Mouse (Mus musculus) heart, postnatal 10 days (tissue): ENCODE measurements around the gene Vps9d1. TPM values are rescaled to one million over a fixed set of nuclear protein-coding genes. Genes with fewer than 3 reads are reported as not detected.
"Not testable (repeated sequence)": the region's sequence is repeated elsewhere in the genome, so short reads cannot be mapped to it uniquely, and the experiment has no call there.

Experiments
- DNase-seq, 2 experiments: peaks; one replicate each; pipeline ENCODE4 v3.0.0; 2021
- intact Hi-C: fragments of 180-260 bp; cut with DNase I; formaldehyde crosslinking; loops from one replicate; pipeline ENCODE4 v1.15.1; 2025
- total RNA-seq, 2 experiments: library from RNA; stranded (reverse); gene quantifications; 2 replicates each; pipeline ENCODE4 v1.2.3; 2021

The Vps9d1 gene
- total RNA-seq, 2 experiments from 2014 or later, result 22.9 to 27.0 TPM

GRCm38 (mm10) chr8:123255170-123255569 lies 1.0 kb upstream of the Vps9d1 start:
- intact Hi-C loops, result no loop called here
- DNase-seq, result no peak

- intact Hi-C loops, result loop anchor here (5.0 kb wide), 1 partner anchor 41 kb away; the partner anchor contains the start of genes Chmp1a and Spata33
- DNase-seq, result no peak
These were observed 573 bp downstream of the Vps9d1 start for GRCm38 (mm10) chr8:123253451-123254098.

GRCm38 (mm10) chr8:123252925-123253324 lies 1.2 kb downstream of the Vps9d1 start:
- DNase-seq, result no peak
- intact Hi-C loops, result loop anchor here (5.0 kb wide), 1 partner anchor 41 kb away; the partner anchor contains the start of genes Chmp1a and Spata33

- intact Hi-C loops, result loop anchor here (5.0 kb wide), 1 partner anchor 39 kb away; the partner anchor contains the start of genes Chmp1a and Spata33
- no peak for DNase-seq
These were observed 3.2 kb downstream of the Vps9d1 start for GRCm38 (mm10) chr8:123250940-123251339.

- DNase-seq, result no peak
- intact Hi-C loops, result no loop called here
These were observed 5.6 kb downstream of the Vps9d1 start for GRCm38 (mm10) chr8:123248596-123248995.

GRCm38 (mm10) chr8:123247748-123248147 lies 6.4 kb downstream of the Vps9d1 start:
- intact Hi-C loops, result no loop called here
- no peak for DNase-seq

- intact Hi-C loops, result no loop called here
- DNase-seq, result no peak
These were observed 8.6 kb downstream of the Vps9d1 start for GRCm38 (mm10) chr8:123245543-123245942.

GRCm38 (mm10) chr8:123244382-123244781 lies 9.8 kb downstream of the Vps9d1 start:
- no peak for DNase-seq
- intact Hi-C loops, result no loop called here

- intact Hi-C loops, result no loop called here
- DNase-seq, result no peak
These were observed 11.1 kb downstream of the Vps9d1 start for GRCm38 (mm10) chr8:123243053-123243452.

- intact Hi-C loops, result no loop called here
- DNase-seq, result no peak
These were observed 11.8 kb downstream of the Vps9d1 start for GRCm38 (mm10) chr8:123242107-123242923.

GRCm38 (mm10) chr8:123239398-123239797 lies 14.8 kb downstream of the Vps9d1 start:
- intact Hi-C loops, result no loop called here
- no peak for DNase-seq

- intact Hi-C loops, result no loop called here
These were observed 18.3 kb downstream of the Vps9d1 start, which contains the start of gene Spata2l for GRCm38 (mm10) chr8:123235520-123236497. Spata2l (minus strand) TSS chr8:123236233.

GRCm38 (mm10) chr8:123234918-123235519 lies 19.1 kb downstream of the Vps9d1 start:
- DNase-seq, result no peak
- intact Hi-C loops, result no loop called here

More at GRCm38 (mm10) chr8:123235520-123236497, 18.3 kb downstream of the Vps9d1 start, which contains the start of gene Spata2l:
- peak; percentile 86 to 88 for DNase-seq

GRCm38 (mm10) chr8:123233760-123234159 lies 20.4 kb downstream of the Vps9d1 start:
- DNase-seq, result no peak
- intact Hi-C loops, result no loop called here

GRCm38 (mm10) chr8:123233300-123233699 lies 20.8 kb downstream of the Vps9d1 start:
- intact Hi-C loops, result no loop called here
- DNase-seq, result no peak

GRCm38 (mm10) chr8:123232553-123232952 lies 21.6 kb downstream of the Vps9d1 start:
- DNase-seq, result no peak
- intact Hi-C loops, result no loop called here

GRCm38 (mm10) chr8:123231742-123232141 lies 22.4 kb downstream of the Vps9d1 start:
- peak; percentile 38 to 51 for DNase-seq
- intact Hi-C loops, result no loop called here

GRCm38 (mm10) chr8:123230326-123230725 lies 23.8 kb downstream of the Vps9d1 start:
- intact Hi-C loops, DNase-seq: not testable (repeated sequence)

- DNase-seq, result no peak
- intact Hi-C loops, result no loop called here
These were observed 25.7 kb downstream of the Vps9d1 start for GRCm38 (mm10) chr8:123228416-123228815.
